Mouse (Mus musculus) brain, embryonic 14.5 days (tissue): ENCODE results near the gene Jazf1. TPM values are rescaled to one million over a fixed set of nuclear protein-coding genes. Genes with fewer than 3 reads are reported as not detected.

ENCODE experiments used
- DNase-seq: peaks from one replicate; pipeline ENCODE4 v3.0.0-alpha.2; 2011; ENCODE audit warnings: low read depth
- CTCF ChIP-seq: fragments of 200-500 bp; IDR thresholded peaks from 2 replicates; pipeline ENCODE4 v1.5.1; 2012; ENCODE audit warnings: inconsistent platforms, mild to moderate bottlenecking, moderate library complexity, borderline replicate concordance; ENCODE audit not compliant: insufficient read depth, insufficient read length; ENCODE audit errors: extremely low read depth
- POLR2A ChIP-seq: fragments of 200-500 bp; IDR thresholded peaks from 2 replicates; pipeline ENCODE4 v1.6.1; 2012; ENCODE audit warnings: mild to moderate bottlenecking, inconsistent platforms, borderline replicate concordance; ENCODE audit not compliant: poor library complexity, insufficient read depth, insufficient read length, severe bottlenecking; ENCODE audit errors: extremely low read depth
- polyA plus RNA-seq: library from polyadenylated mRNA; depleted of rRNA; stranded (reverse); fragments of >200 nt; gene quantifications from 2 replicates; pipeline ENCODE4 v1.2.3, GENCODE M21; 2012

Jazf1 gene
- polyA plus RNA-seq, 1 experiment: 26.8 TPM

GRCm38 (mm10) chr6:52841611-52842010 lies 226.8 kb downstream of the Jazf1 start:
- no peak for DNase-seq
- TF ChIP-seq POLR2A: no peak
- no peak for TF ChIP-seq CTCF

GRCm38 (mm10) chr6:52840589-52841044 lies 227.8 kb downstream of the Jazf1 start:
- TF ChIP-seq POLR2A (no peak), CTCF (no peak)
- DNase-seq: peak; percentile 71

DNA sequence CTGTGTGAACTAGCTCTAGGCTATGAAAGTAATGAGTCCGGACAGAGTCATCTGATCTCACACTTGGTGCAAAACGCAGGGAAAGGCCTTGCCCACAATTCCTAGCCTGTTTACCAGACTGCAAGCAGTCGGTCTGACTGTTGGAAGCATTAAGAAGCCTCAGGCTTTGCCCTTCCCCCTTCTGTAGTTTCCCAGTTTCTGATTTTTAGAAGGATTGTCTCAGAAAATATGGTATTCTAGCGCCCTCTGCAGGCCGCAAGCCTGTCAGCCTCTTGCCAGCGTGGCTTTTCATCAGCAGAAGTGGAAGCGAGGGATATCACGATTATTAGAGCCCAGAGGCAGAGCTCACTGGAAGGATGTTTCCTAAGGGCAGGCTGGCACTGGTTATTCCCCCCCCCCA lies 229.7 kb downstream of the Jazf1 start:
- TF ChIP-seq POLR2A: no peak
- peak; percentile 91 for TF ChIP-seq CTCF
- peak; percentile 98 for DNase-seq

DNA sequence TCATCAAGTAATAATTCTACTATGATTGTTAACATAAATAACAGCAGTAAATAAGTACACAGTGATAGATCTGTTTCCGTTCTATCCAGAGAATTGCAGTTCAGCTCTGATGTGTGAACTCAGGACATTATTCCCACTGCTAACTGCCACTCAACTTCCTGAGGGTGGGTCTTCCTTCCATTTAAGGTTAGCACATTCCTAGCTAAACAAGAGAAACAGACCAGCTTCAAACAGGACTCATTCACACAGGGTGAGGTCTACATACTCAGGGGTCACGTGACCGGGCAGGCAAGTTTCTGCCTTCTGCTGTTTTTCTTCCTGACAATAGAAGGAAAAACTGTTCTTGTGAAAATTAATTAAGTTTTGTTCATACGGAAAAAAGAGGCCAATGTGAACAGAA lies 230.6 kb downstream of the Jazf1 start:
- TF ChIP-seq CTCF: no peak
- no peak for DNase-seq

- no peak for TF ChIP-seq POLR2A
- TF ChIP-seq CTCF: no peak
- peak; percentile 59 for DNase-seq
Observed at GRCm38 (mm10) chr6:52836201-52836950, 232.1 kb downstream of the Jazf1 start.

DNA sequence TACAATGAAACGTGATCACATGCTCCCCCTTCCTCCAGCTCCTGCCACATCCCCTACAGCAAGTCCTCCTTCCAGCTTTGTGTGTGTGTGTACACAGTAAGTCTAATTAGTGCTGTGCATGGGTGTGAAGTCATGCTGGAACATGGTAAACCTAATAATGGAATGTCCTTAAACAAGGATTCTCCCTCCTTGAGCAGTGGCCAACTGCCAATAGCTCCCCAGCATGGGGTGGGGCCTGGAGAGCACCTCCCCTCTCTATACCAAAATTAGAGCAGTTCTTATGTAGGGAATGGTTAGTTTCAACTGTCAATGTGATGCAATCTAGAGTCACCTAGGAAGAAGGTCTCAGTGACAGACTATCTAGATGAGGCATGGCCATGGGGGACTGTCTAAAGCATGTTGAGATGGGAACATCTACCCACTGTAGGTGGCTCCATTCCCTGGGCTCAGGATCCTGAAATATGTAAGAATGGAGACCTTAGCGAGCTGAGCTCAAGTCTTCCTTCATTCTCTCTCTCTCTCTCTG lies 240.6 kb downstream of the Jazf1 start:
- TF ChIP-seq CTCF (no peak), POLR2A (no peak)
- no peak for DNase-seq

DNA sequence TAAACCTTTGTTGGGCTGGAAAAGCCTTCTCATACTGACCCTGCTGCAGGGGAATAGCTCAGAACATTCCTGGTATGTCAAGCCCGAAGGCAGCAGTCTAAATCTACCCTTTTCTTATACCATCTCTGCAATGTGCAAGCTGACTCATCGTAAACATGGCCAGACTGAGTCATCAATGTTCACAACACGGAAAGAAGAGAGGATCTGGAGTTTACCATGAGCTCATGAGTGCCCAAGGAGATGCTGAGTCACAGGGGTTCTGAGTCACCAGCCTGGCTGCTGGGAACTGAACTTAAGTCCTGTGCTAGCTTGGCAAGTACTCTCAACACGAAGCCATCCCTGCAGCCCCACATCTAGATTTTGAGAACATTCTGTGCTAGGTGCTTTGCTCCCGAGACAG lies 242.9 kb downstream of the Jazf1 start:
- TF ChIP-seq CTCF: no peak
- TF ChIP-seq POLR2A: no peak
- DNase-seq: peak; percentile 53

DNA sequence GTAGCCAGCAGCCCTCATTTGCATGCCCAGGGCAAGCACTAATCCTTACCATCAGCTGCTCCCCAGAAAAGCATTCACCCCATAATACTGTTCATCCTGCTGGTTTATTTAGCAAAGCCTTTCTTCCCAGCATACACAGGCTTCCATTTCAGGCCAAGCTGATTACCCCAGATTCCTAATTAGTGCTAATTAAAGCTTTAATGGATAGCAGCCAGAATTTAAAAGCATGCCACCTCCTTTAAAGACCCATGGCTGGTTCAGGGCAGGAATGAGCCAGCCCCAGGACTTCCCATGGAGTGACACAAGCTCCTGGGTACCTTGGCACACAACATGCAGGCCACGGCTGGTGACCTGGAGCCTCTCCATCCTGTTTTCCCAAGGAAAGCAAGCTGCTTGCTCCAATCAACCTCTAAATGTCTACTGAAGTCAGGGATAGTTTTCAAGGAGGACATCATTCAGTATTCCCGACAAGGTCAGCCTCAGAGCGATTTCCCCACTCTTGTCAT lies 243.4 kb downstream of the Jazf1 start:
- TF ChIP-seq CTCF (no peak), POLR2A (no peak)
- peak; percentile 97 for DNase-seq

DNA sequence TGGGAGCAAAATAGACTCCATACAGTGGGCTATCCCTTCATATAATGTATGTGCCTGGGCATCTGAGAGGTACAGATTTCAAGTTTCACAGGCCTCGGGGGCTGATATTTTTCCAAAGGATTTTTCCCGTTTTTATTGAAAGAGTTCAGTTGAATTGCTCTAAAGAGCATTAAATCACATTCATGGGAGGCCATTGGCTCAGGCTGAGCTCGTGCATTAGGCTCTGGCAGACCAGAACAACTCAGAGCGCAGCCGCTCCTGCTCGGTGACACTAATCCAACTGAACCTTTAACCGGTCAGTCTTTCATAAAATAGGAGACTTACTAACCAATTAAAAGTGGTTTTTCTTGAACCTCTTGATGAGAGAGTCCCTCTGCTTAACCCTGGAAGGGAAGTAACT lies 245.4 kb downstream of the Jazf1 start:
- TF ChIP-seq CTCF (no peak), POLR2A (no peak)
- peak; percentile 63 for DNase-seq

- no peak for DNase-seq
- no peak for TF ChIP-seq POLR2A
- no peak for TF ChIP-seq CTCF
Observed at GRCm38 (mm10) chr6:52822625-52823024, 245.8 kb downstream of the Jazf1 start.

DNA sequence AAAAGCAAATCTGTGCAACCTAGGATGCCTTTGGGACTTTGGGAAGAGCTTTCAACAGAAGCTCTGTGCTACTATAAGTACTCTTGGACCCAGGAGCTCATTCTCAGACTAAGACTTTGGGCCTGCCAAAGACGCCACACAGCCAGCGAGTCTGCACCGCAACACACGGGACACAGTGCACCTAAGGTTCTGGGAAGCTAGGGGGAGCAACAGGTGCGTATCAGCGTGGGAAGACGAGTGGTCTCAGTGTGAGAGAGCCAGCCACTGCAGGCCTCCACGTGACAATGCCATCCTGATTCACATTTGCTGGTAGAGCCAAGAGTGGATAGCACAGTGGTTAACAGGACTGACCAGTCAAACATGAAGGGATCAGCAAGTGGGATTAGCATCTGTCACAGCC lies 249.1 kb downstream of the Jazf1 start:
- TF ChIP-seq CTCF (no peak), POLR2A (no peak)
- DNase-seq: no peak

- no peak for DNase-seq
Observed at GRCm38 (mm10) chr6:52818041-52818440, 250.4 kb downstream of the Jazf1 start.

DNA sequence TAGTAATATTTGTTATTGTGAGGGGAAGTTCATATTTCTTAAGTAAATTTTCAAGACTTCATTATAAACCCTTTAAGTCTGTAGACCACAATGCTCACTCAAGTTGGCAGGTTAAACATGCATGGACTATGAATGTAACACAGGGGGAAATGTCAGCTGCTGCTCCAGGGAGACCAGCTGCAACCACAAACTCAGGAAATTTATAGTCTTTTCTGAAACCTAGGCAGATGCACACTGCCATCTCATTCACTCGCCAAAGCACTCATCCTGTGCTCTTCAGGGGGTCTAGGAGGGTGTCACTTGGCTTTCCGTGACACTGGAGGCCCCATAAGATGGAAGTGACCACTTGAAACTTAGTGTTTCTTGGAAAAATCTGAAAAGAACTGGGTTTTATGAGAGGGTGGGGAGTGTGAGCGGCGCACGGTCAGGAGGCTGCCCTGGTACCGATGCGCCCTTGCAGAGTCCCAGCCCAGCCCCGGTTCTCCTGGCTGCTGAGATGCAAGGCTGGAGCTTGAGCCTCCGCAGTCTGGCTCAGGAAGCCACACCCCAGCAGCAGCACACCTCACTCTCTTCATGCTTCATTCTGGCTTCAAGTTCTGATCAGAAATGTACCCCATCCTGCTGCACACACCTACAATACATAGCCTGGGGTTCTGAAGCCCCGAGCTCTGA lies 251.1 kb downstream of the Jazf1 start:
- no peak for DNase-seq
- TF ChIP-seq CTCF: no peak
- no peak for TF ChIP-seq POLR2A

More at GRCm38 (mm10) chr6:52818041-52818440, 250.4 kb downstream of the Jazf1 start:
- TF ChIP-seq POLR2A: no peak
- no peak for TF ChIP-seq CTCF

DNA sequence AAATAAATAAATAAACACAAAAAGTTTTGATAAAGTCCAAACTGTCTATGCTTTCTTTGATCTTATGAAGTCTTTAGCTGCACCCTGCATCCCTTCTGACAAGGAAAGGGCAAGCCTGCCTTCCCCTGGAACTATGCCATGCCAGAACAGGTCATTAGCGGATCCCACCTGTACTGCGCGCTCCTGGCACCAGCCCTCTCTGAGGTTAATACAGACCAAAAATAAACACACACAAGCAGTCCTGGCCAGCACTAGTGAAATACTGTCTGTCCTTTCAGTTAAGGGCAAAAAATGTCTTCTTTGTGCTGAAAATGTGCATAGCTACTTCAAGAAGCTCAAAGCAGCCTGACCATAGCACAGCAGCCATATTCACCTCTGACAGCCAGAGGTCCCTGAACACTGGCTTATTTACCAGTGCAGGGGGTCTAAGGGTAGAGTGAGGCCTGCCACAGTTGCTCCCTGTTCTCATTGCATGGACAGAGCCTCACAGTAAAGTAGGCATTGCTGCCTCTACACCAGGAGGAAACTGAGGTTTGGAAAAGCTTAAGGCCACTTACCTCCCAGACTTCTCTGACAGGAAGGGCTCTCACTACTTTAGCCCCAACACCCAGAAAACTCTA lies 263.1 kb downstream of the Jazf1 start:
- TF ChIP-seq CTCF (no peak), POLR2A (no peak)
- no peak for DNase-seq

DNA sequence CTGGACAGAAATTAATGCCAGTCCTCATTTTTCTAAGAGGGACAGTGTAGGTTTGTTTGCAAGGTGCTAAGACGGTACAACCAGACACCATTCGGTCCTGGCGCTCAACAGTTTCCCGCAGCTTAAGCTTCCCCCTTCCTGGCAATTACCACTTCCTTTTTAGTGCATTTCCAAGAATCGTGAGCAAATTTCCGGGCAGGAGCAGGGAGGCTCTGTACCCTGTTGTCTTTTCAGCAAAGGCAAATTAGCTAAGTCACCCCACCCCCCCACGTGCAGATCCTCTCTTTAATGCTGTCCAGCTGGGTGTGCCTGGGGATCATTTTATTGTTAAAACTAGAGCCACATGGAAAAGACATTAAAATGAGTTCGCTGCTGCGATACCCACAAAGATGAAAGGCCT lies 266.2 kb downstream of the Jazf1 start:
- peak; percentile 17 for DNase-seq

More for the DNA sequence above, 266.2 kb downstream of the Jazf1 start:
- TF ChIP-seq POLR2A: no peak
- no peak for TF ChIP-seq CTCF
